Mouse (Mus musculus): ENCODE results near the gene Mxra7.

The Mxra7 gene

GRCm38 (mm10) chr11:116784221-116784620 is 43.6 kb downstream of the Mxra7 start:
- DNase-seq (ENCODE audit: low spot score in 2 of 2) = no peak

- DNase-seq (ENCODE audit: low spot score in 2 of 2) = no peak
These were observed 45.1 kb downstream of the Mxra7 start for GRCm38 (mm10) chr11:116782737-116783145.

DNA sequence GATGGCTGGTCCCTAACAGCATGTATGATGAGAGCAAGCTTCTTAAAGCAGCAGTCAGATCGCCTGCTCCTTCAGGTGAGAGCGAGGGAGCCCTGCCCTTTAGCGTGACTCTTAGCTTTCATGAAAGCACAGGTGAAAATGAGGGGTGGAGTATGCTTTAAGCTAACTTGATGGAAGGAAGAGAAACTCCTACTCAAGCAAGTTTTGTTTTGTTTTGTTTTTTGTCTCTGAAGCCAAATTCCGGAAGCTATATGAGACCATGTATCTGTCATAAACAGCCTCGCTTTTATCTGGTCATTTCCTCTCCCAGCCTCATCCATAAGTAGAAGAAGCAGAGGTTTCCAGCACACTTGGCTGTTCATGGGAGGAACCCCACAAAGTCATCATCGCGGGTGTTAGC is 52.4 kb downstream of the Mxra7 start, which contains the start of gene St6galnac1:
Gene St6galnac1 (minus strand): TSS at position 101 of the 400 bp plus-strand sequence.
- DNase-seq (ENCODE audit: low spot score in 2 of 2) = no peak

- DNase-seq (ENCODE audit: low spot score in 2 of 2) = no peak
These were observed 54.6 kb downstream of the Mxra7 start for GRCm38 (mm10) chr11:116773205-116773604.

DNA sequence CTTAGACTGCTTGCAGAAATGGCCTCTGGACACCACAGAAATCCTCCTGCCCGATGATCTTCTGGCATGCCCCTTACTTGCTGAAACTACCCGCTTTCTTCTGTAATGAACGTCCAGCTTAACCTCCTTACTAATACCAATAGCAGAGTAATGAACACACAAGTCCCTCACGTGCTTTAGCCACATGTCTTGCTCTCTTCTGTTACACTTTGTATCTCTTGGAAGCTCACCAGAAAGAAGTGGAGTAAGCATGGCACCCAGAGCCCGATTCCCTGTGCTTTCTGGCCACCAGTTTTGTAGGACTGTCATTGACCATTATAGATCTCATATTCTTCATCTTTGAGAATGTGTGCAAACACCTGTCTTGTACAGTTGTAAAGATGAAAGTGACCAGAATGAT is 58.0 kb downstream of the Mxra7 start:
- no peak for DNase-seq (ENCODE audit: low spot score in 2 of 2)

- no peak for DNase-seq (ENCODE audit: low spot score in 2 of 2)
These were observed 62.9 kb downstream of the Mxra7 start for GRCm38 (mm10) chr11:116764946-116765345.

- DNase-seq (ENCODE audit: low spot score in 2 of 2) = no peak
These were observed 63.5 kb downstream of the Mxra7 start for GRCm38 (mm10) chr11:116764346-116764745.

GRCm38 (mm10) chr11:116755191-116755590 is 72.7 kb downstream of the Mxra7 start:
- DNase-seq (ENCODE audit: low spot score in 2 of 2) = no peak

DNA sequence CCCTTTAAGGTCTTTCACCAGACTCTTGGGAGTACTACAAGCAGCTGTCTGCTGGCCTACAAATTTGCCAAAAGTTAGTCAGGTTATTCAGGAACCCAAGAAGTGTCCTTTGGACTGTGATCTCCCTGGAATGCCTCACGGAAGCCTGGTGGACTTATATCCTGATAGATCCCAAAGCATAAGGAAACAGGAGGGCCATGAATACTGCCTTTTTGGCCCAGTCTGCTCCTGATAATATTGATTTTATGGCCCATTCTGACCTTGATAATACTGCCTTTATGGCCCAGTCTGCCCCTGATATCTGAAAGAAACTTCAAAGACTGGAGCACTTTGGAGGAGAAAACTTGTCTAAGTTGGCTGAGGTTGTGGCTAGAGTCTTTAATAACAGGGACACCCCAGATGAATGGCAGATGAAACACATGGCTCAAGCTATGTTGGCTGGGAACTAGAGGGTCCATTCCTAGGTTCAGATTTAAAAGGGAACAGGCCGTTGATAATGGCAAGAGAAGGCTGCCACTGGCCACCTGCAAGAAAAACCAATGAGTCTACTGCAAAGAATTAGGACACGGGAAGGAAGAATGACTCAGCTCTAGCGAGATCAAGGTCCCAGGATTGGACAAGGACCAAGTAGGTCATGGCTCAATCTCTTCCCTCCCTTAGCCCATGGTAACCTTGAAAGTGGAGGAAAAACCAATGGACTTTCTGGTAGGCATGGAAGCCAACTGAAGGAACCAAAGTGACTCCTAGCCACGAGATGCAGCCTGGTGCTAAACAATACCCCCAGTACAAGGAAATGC is 74.0 kb downstream of the Mxra7 start:
- DNase-seq (ENCODE audit: low spot score in 2 of 2) = no peak
